Mouse (Mus musculus) thymus, postnatal 10 days (tissue): Measurements from ENCODE around the gene Trak1.
"Not testable (repeated sequence)": the region's sequence is repeated elsewhere in the genome, so short reads cannot be mapped to it uniquely, and the experiment has no call there.

Experiments
- DNase-seq, 2 experiments: peaks; one replicate each; pipeline ENCODE4 v3.0.0; 2021; ENCODE audit warnings: low spot score in 2 of 2

Trak1 gene

DNA sequence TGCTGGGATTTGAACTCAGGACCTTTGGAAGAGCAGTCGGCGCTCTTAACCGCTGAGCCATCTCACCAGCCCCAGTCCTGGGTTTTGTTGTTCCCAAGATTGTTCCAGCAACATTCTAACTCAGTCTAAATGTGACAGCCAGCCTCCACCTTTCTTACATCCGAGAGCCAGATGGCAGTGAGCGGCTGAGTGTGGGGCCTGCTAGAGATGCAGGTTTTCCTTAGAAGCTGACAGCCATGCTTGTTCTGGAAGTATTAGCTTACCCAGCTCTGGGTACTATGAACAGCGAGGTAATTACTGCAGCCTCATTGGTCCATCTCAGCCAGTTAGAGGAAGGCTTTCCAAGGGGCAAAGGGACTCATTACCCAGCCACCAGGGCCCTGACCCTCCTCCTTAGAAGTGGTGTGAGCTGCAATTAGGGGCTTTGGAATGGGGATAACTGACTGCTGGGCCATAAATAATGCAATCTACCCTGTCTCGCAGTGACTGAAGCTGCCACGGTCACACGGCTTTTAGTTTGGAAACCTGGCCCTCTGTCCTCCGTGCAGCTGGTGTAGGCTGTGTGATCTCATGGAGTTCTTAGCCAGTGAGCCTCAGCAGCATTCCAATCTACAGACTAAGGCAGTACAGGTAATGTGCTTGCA is 22.1 kb downstream of the Trak1 start:
- no peak for DNase-seq

DNA sequence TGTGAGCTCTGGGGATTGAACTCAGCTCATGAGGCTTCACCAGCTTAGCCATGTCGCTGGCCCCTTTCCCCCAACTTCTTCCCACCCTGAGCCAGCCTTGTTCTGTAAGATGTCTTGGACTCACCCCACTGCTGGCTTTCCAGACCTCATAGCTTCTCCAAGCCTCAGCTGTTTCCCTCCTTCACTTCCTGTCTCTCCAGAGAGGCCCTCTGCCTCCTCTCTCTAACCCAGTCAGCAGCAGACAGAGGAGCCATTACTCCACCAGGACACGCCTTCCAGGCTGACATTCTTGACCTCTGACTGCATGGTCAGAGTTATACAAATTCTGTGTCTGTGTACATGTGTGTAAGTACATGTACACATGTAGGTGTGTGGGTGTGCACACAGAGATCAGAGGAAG is 23.1 kb downstream of the Trak1 start:
- no peak for DNase-seq

GRCm38 (mm10) chr9:121321118-121321517 is 23.8 kb downstream of the Trak1 start:
- DNase-seq: no peak

DNA sequence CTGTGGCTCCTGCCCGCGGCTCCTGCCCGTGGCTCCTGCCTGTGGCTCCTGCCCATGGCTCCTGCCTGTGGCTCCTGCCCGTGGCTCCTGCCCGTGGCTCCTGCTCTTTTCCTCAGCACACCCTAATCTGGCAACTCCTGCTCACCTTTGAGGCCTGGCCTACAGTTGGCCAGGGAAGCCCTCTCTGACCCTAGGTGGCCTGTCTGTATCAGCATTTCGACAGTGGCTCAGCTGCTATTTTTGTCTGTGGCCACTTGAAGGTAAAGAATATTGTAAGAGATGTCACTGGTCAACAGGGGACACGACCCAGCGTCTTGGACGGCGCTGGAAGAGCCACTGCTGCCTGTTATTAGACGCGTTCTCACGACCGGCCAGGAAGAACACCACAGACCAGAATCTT is 24.7 kb downstream of the Trak1 start:
- no peak for DNase-seq

GRCm38 (mm10) chr9:121328342-121328741 is 31.0 kb downstream of the Trak1 start:
- not testable (repeated sequence) for DNase-seq

GRCm38 (mm10) chr9:121329181-121329580 is 31.9 kb downstream of the Trak1 start:
- no peak for DNase-seq

- no peak for DNase-seq
Measured at GRCm38 (mm10) chr9:121330065-121330464, 32.8 kb downstream of the Trak1 start.

DNA sequence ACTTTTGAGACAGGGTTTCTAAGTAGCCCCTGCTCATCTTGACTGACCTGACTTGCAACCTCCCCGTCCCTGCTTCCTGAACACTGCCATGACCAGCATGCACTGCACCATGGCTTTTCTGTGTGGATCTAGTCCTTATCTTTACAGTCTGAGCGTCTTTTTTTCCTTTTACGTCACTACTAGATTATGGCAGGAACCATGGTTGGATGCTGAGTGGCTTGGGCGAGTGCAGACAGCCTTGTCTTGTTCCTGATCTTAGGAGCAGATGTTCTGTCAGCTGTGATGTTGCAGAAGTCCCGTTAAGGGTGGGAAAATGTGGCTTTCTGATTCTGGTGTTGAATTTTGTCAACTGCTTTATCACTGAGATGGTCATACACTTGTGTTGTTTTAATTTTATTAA is 34.1 kb downstream of the Trak1 start:
- no peak for DNase-seq

DNA sequence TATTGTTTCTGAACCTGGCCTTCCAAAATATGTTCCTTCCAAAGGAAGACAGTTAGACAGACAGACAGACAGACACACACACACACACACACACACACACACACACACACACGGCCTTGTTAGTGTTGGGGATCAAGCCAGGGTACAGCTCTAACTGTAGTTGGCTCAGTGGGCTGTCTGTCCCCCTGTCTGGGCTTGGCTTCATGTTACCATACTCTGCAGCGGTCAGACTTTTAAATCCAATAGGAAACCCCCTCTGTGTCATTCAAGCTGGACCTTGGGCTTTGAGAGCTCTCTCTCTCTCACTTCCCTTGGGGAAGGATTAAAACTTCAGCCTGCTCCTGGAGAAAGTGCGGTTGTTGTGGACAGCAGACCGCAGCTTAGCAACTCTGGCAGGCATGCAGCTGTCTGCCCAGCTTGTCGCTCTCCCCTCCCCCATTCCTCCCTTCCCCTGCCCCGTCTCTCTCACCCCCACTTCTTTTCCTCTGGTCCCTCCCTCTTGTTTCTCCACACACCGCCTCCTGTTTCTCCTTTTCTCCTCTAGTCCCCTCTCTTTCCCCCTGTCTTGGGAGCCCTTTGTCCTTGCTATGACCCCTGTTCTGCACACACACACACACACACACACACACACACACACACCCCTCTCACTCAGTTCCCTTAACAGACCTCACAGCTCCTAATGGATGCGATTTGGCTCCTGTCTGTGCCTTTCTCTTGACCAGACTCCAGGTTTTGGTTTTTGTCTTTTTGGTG is 34.8 kb downstream of the Trak1 start:
- DNase-seq: peak; percentile 47 to 69

DNA sequence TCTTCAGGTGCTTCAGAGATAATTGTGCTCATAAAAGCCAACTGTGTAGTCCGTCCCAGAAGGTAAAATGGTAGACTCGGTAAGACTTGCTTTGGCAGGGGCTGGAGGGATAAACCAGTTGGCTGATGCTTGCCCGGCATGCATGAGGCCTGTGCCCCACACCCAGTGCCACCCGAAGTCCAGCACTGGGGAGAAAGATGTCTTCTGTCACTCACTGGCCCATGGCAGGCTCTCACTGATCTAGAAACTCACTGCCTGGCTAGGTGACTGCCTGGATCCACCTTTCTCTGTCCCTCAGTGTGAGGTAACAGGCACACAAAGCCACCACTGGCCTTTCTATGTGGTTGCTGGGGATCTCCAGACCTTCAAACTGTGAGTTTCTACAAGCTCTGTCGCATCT is 36.3 kb downstream of the Trak1 start:
- no peak for DNase-seq

GRCm38 (mm10) chr9:121334311-121334851 is 37.1 kb downstream of the Trak1 start:
- DNase-seq: no peak

DNA sequence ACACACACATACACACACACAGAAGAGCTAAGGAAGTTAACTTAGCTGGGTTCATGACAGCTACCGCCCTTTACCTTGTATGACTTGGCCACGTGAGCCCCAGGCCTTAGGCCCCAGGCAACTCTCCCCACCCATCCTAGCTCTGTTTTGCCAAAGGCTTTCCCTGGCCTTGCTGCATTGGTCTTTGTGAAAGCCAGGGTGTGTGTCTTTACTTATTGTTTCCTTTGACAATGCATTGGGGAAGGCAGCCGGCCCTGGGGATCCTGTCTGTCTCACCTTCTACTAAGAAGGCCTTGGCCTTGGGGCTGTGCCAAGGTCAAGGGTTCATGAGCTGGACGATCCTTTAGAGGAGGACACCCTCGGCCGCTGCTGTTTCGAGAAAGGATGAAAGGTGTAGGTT is 38.3 kb downstream of the Trak1 start:
- DNase-seq: no peak

- DNase-seq: no peak
Measured at GRCm38 (mm10) chr9:121336324-121336946, 39.1 kb downstream of the Trak1 start.

GRCm38 (mm10) chr9:121337216-121337937 is 40.1 kb downstream of the Trak1 start:
- DNase-seq: no peak

DNA sequence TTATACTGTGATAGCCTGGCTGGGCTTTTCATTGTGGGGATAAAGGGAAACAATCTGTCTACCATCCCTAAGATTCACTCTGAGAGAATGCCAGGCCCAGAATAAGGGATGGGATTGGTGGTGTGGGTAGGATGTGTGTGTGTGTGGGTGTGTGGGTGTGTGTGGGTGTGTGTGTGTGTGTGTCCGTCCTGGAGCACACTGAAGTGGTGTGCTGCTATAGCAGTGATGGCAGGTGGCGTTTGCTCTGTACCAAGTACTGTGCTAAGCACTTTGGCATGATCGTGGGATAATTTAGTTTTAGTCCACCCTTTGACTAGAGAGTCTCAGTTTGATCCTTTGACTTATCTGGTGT is 40.6 kb downstream of the Trak1 start:
- DNase-seq: no peak

- no peak for DNase-seq
Measured at GRCm38 (mm10) chr9:121341832-121342231, 44.5 kb downstream of the Trak1 start.

- no peak for DNase-seq
Measured at GRCm38 (mm10) chr9:121342510-121343110, 45.3 kb downstream of the Trak1 start.

GRCm38 (mm10) chr9:121343122-121343876 is 46.0 kb downstream of the Trak1 start:
- DNase-seq: no peak

DNA sequence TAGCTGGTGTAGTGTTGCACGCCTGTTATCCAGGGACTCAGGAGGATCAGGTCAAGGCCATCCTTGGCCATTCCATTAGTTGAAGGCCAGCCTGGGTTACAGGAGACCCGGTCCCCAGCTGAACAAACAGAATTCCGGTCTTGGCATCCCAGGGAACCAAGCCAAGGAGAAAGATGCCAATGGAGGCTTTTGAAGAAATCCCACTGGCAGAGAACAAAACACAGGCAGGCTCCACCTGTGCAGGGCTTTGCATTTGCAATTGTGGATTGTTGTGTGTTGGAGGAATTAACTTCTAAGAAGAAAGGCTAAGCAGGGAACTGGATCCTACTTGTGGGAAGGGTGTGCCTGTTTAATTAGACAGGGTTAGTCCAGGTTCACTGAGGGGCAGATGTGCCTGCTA is 47.0 kb downstream of the Trak1 start:
- DNase-seq: no peak

DNA sequence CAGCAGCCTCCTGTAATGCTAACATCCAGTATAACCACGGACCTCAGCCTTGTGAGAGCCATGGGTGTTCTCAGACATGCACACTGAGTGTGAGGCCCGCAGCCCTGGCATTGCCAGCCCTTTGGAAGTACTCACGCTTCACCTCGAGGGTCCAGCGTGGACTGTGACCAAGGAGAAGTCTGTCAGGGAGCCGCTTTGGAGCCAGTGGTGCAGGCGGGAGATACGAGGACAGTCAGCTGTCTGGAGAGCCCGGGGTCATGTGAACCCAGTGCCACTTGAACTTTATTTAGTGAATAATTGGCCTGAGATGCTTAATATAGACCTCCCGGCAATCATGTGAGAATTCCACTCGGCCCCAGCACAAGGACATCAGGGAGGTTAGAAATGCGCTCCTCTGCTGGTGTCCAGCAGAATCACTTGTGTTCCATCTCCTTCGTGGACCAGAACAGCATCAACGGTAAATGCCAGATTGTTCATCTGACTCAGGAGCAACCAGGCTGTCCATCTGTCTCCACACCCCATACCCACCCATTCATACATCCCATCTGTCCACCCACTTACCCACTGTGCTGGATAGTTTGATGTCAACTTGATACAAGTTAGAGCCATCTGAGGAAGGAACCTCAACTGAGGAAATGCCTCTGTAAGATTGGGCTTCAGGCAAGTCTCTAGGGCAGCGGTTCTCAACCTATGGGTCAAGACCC is 48.3 kb downstream of the Trak1 start:
- no peak for DNase-seq
